Mouse (Mus musculus) thymus, adult 2 months (tissue): ENCODE measurements around the gene Zfyve28. TPM values are rescaled to one million over a fixed set of nuclear protein-coding genes. Genes with fewer than 3 reads are reported as not detected.

Experiments
- DNase-seq: peaks from one replicate; pipeline ENCODE4 v3.0.0; 2021
- H3K27ac ChIP-seq: fragments of 200-500 bp; 2 replicates; pipeline ENCODE4 v1.5.1; 2012; ENCODE audit warnings: low read length, control low read depth; ENCODE audit not compliant: control insufficient read depth, insufficient read depth
- H3K27me3 ChIP-seq: fragments of 200-500 bp; 2 replicates; pipeline ENCODE4 v1.6.1; 2012; ENCODE audit warnings: mild to moderate bottlenecking, low read length, moderate library complexity, mixed read lengths; ENCODE audit not compliant: control insufficient read depth, insufficient read depth
- H3K36me3 ChIP-seq: fragments of 200-500 bp; 2 replicates; pipeline ENCODE4 v1.6.1; 2012; ENCODE audit warnings: mild to moderate bottlenecking, low read length, moderate library complexity; ENCODE audit not compliant: control insufficient read depth, insufficient read depth
- H3K4me1 ChIP-seq: fragments of 200-500 bp; replicated peaks from 2 replicates; pipeline ENCODE4 v1.6.1; 2012; ENCODE audit warnings: low read length; ENCODE audit not compliant: control insufficient read depth, insufficient read depth
- H3K4me3 ChIP-seq: fragments of 200-500 bp; 2 replicates; pipeline ENCODE4 v1.5.1; 2012; ENCODE audit warnings: mild to moderate bottlenecking, low read length, control low read depth, moderate library complexity; ENCODE audit not compliant: control insufficient read depth, insufficient read depth
- CTCF ChIP-seq: fragments of 200-500 bp; IDR thresholded peaks from 2 replicates; pipeline ENCODE4 v1.5.1; 2012; ENCODE audit warnings: mild to moderate bottlenecking, control low read depth, low read length, moderate library complexity, borderline replicate concordance; ENCODE audit not compliant: control insufficient read depth, poor library complexity, insufficient read depth; ENCODE audit errors: extremely low read depth
- POLR2A ChIP-seq: fragments of 200-500 bp; IDR thresholded peaks from 2 replicates; pipeline ENCODE4 v1.6.1; 2012; ENCODE audit warnings: mild to moderate bottlenecking, low read length, control low read depth, moderate library complexity; ENCODE audit not compliant: control insufficient read depth, poor library complexity, insufficient read depth; ENCODE audit errors: extremely low read depth
- WGBS: fragments of 180-500 bp; shearing (Covaris S2); methylation state at CpG from one replicate; pipeline ENCODE4 v1.1.7; 2018; 5-methylcytosine and 5-hydroxymethylcytosine counted together
- polyA plus RNA-seq: library from polyadenylated mRNA; depleted of rRNA; stranded (reverse); fragments of >200 nt; gene quantifications from 2 replicates; pipeline ENCODE4 v1.2.3, GENCODE M21; 2012

Zfyve28 gene
- polyA plus RNA-seq, 1 experiment = 39.1 TPM

GRCm38 (mm10) chr5:34298937-34299535 lies 10.8 kb upstream of the Zfyve28 start:
- H3K36me3 ChIP-seq = no peaks in the 10 kb centered on the region
- 92% methylated on average over 10 of the region's 10 CpGs for WGBS
- TF ChIP-seq POLR2A = no peak
- no peaks in the 10 kb centered on the region for H3K27me3 ChIP-seq
- no peak overlapping the region for H3K27ac ChIP-seq
- no peak overlapping the region for H3K4me3 ChIP-seq
- H3K4me1 ChIP-seq = no peaks in the 10 kb centered on the region
- DNase-seq = no peak

GRCm38 (mm10) chr5:34298061-34298460 lies 9.8 kb upstream of the Zfyve28 start:
- Histone ChIP-seq H3K36me3 (no peaks in the 10 kb centered on the region), H3K27me3 (no peaks in the 10 kb centered on the region), H3K4me3 (no peak overlapping the region), H3K27ac (no peak overlapping the region), H3K4me1 (no peaks in the 10 kb centered on the region)
- DNase-seq = no peak
- 78% methylated on average over 4 of the region's 4 CpGs for WGBS
- TF ChIP-seq POLR2A (no peak), CTCF (no peak)

GRCm38 (mm10) chr5:34295141-34295540 lies 6.9 kb upstream of the Zfyve28 start:
- Histone ChIP-seq H3K36me3 (no peaks in the 10 kb centered on the region), H3K27me3 (no peaks in the 10 kb centered on the region), H3K27ac (no peak overlapping the region), H3K4me1 (no peaks in the 10 kb centered on the region), H3K4me3 (no peak overlapping the region)
- TF ChIP-seq CTCF = no peak
- no peak for TF ChIP-seq POLR2A
- 100% methylated on average over 1 of the region's 2 CpGs for WGBS
- no peak for DNase-seq

GRCm38 (mm10) chr5:34294696-34295095 lies 6.4 kb upstream of the Zfyve28 start:
- H3K27me3 ChIP-seq = no peaks in the 10 kb centered on the region
- no peak for TF ChIP-seq CTCF
- TF ChIP-seq POLR2A = no peak
- H3K36me3 ChIP-seq = no peaks in the 10 kb centered on the region
- no peak overlapping the region for H3K4me3 ChIP-seq
- 76% methylated on average over 2 of the region's 2 CpGs for WGBS
- no peak for DNase-seq
- H3K27ac ChIP-seq = no peak overlapping the region
- H3K4me1 ChIP-seq = no peaks in the 10 kb centered on the region

- H3K4me3 ChIP-seq = no peak overlapping the region
- peaks cover 3% of the 10 kb centered on the region; the same call in 1 of the 2 replicates for H3K4me1 ChIP-seq
- no peaks in the 10 kb centered on the region for H3K36me3 ChIP-seq
- peak; percentile 8 for DNase-seq
- no peaks in the 10 kb centered on the region; the same call in 1 of the 2 replicates for H3K27me3 ChIP-seq
- WGBS = 77% methylated on average over 6 of the region's 6 CpGs
- H3K27ac ChIP-seq = no peak overlapping the region
- TF ChIP-seq CTCF (no peak), POLR2A (no peak)
Observed at GRCm38 (mm10) chr5:34293363-34293762, 5.1 kb upstream of the Zfyve28 start.

GRCm38 (mm10) chr5:34289286-34289685 lies 1.0 kb upstream of the Zfyve28 start:
- TF ChIP-seq POLR2A (no peak), CTCF (no peak)
- WGBS = 81% methylated on average over 2 of the region's 2 CpGs
- Histone ChIP-seq H3K36me3 (no peaks in the 10 kb centered on the region), H3K4me1 (peaks cover 11% of the 10 kb centered on the region), H3K27ac (no peak overlapping the region), H3K4me3 (no peak overlapping the region), H3K27me3 (peaks cover 18% of the 10 kb centered on the region; the same call in 1 of the 2 replicates)
- DNase-seq = no peak

GRCm38 (mm10) chr5:34287838-34288145 lies 457 bp downstream of the Zfyve28 start:
- peak overlapping the region; percentile 31 for H3K4me3 ChIP-seq
- no peak overlapping the region for H3K27ac ChIP-seq
- peaks cover 11% of the 10 kb centered on the region for H3K4me1 ChIP-seq
- H3K36me3 ChIP-seq = no peaks in the 10 kb centered on the region
- 3% methylated on average over 18 of the region's 18 CpGs for WGBS
- peaks cover 18% of the 10 kb centered on the region; the same call in 1 of the 2 replicates for H3K27me3 ChIP-seq
- TF ChIP-seq POLR2A = no peak
- TF ChIP-seq CTCF = no peak
- DNase-seq = no peak
